Mouse (Mus musculus) thymus, postnatal 4 days (tissue): ENCODE measurements around the gene Dpy19l3.

Source experiments
- DNase-seq: peaks from one replicate; pipeline ENCODE4 v3.0.0; 2021

Dpy19l3 gene

GRCm38 (mm10) chr7:35687229-35687628 lies 67.0 kb downstream of the Dpy19l3 start:
- no peak for DNase-seq

DNA sequence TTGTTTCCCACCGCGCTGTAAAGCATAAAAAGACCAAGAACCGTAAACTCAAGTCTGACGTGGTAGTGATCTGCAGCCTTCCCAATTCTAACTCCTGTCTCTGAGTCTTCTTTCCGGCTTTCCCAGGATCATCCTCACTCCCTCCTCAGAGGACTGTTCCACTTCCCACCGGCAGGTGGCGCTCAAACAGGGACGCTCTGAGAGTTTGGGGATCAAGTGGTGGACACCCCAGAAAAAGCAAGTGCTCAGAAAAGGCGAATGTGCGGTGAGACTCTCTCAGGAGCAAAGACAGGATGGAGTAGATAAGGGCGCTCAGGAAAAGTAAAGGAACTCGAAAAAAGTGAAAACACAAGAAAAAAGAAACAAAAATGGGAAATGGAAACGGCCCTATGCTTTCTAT lies 67.5 kb downstream of the Dpy19l3 start:
- peak; percentile 77 for DNase-seq

DNA sequence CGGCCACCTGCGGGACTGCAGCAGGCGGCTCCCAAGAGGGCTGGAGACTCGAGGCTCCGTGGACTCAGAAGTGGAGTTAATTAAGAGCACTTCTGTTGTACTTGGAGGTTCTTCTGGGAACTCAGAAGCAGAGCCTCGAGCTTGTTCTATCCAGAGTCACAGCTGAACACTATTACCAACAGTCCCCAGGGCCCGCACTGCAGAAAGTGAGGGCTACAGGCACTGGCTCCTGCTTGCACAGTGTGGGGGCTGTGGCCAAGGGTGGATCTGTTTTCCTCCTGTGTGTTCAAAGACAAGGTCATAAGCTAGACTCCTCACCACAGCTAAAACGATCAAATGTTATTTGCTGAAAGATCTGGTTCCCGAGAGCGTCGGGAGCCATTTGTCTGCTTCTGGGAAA lies 68.0 kb downstream of the Dpy19l3 start:
- no peak for DNase-seq

DNA sequence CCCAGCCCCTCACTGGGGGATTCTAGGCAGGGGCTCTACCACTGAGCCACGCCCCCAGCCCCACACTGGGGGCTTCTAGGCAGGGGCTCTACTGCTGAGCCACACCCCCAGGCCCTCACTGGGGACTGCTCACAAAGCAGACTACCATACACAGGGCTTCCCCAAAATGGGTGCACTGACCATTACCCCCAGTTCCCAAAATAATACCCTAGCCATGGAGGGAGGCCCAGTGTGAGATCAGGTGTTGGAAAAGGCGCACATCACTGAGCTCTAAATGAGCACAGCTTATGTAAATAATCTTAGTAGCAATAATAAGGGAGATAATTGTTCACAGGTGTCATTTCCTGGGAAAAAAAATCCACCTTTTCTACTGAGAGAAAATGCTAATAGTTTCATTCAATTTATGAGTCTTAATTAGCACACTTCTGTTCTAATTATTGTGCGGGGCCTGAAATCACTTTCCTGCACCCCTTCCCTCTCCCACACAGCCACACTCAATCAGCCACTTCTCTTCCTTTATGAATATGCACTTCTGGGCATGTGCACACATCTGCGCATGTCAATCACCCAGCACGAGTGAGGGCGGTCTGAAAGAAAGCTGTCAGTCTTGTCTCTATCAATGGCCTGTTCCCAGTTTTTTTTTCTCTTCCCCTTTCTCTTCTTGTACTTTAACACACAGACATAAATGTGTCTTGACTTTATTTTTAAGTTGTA lies 70.7 kb downstream of the Dpy19l3 start:
- no peak for DNase-seq

GRCm38 (mm10) chr7:35681559-35681958 lies 72.7 kb downstream of the Dpy19l3 start:
- peak; percentile 48 for DNase-seq

- DNase-seq: no peak
These were observed 75.3 kb downstream of the Dpy19l3 start for GRCm38 (mm10) chr7:35678976-35679375.

- DNase-seq: no peak
These were observed 85.9 kb downstream of the Dpy19l3 start for GRCm38 (mm10) chr7:35668066-35669041.

DNA sequence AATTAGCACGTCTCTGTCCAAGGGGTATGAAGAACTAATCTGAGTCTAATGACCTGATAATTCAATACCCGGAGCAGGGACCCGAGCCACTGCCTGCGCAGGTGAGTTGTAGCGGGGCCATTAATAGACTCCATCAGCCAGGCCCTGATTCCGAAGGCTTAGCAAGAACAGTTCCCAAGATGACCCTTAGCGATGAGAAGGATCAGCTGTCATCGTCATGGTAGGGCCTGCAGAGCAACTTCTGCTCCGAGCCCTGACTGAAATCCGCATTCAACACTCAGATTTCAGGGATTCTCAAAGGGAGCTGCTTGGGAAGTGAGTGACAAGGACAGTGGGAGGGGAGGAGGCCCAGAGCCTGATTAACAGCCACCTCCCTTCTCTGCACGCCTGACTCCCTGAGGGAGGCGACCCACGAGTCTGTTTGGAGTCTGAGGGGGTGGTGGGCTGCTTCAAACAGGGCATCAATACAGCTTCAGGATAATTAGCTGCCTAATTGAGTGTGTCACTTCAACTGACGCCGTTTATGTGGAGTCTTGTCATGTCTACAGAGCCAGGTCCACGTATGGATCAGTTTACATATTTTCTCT lies 90.4 kb downstream of the Dpy19l3 start:
- DNase-seq: no peak

DNA sequence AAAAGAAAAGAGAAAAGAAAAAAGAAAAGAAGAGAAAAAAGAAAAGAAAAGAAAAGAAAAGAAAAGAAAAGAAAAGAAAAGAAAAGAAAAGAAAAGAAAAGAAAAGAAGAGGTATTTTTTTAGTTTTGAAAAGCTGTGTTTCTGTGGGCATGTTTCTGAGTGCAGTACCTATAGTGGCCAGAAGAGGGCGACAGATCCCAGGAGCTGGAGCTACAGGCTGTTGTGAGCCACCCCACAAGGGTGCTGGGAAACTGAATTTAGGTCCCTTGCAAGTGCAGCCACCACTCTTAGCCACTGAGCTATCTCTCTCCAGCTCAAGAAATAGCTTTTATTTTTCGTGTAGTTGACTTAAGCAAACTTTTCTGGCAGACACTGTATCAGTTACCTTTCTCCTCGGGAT lies 95.1 kb downstream of the Dpy19l3 start:
- peak; percentile 79 for DNase-seq

- no peak for DNase-seq
These were observed 96.4 kb downstream of the Dpy19l3 start for GRCm38 (mm10) chr7:35657829-35658228.

GRCm38 (mm10) chr7:35651583-35652270 lies 102.5 kb downstream of the Dpy19l3 start:
- peak; percentile 25 for DNase-seq

- DNase-seq: no peak
These were observed 103.4 kb downstream of the Dpy19l3 start for GRCm38 (mm10) chr7:35650716-35651410.

DNA sequence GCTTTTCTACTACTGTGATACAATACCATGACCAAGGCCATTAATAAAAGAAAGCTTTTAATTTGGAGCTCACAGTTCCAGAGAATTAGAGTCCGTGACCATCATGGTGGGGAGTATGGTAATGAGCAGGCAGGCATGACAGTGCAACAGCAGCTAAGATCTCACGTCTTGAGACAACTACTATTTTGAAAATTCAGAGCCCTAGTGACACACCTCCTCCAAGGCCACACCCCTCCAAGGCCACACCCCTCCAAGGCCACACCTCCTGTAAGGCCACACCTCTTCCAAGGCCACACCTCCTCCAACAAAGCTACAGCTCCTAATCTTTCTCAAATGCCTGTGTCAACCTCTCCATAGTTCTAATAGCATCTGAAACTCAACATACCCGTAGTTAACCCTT lies 105.2 kb downstream of the Dpy19l3 start:
- DNase-seq: peak; percentile 65

GRCm38 (mm10) chr7:35648239-35649069 lies 105.8 kb downstream of the Dpy19l3 start:
- DNase-seq: no peak

DNA sequence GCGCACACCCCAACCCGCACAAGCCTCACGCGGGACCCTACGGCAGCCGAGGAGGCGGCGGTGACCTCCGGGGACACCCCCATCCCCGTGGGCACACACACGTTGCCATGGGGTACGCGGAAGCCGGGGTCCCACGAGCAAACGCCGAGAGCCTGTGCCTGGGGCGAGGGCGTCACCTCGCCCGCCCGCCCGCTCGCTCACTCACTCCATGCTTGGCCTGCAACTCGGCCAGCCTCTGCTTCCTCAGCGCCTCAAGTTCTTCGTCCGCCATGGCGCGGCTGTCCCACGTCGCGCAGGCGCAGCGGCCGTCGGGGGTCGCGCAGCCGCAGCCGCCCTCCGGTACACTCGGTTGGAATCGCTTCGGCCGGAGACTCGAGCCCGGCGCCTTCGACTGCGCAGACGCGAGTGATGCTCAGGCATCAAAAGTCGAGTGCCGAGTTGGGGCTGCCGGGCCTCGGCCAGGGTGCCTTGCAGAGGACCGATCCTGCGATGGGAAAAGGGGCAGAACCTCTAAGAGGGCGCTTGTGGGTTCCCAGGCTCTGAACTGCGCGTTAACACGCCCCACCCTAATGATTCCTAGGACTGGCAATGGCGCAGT lies 107.1 kb downstream of the Dpy19l3 start, which contains the start of gene Pdcd5:
Pdcd5 (minus strand) TSS at position 421 of the 598 bp plus-strand sequence.
- DNase-seq: peak; percentile 99

GRCm38 (mm10) chr7:35646317-35647081 lies 107.8 kb downstream of the Dpy19l3 start:
- DNase-seq: peak; percentile 74

GRCm38 (mm10) chr7:35640072-35640471 lies 114.2 kb downstream of the Dpy19l3 start:
- no peak for DNase-seq

GRCm38 (mm10) chr7:35636874-35637273 lies 117.4 kb downstream of the Dpy19l3 start:
- no peak for DNase-seq

DNA sequence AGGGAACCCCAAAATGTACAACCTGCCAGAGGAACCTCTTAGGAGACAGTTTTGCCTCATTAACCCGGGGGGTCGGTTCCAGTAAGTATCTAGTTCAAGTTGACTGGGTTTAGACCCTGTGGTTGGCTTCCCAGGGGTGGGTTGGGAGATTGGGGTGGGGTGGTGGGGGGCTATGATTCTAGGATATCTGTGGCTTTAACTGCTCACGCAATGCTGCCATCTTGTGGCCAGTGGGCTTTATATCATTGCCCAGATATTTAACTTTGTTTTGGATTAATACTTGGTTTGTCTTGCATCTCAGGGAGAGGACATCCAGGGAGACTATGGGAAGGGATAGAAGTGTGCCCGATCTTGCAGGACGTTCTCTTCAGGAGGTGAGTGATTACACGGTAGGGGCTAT lies 118.0 kb downstream of the Dpy19l3 start:
- DNase-seq: peak; percentile 75
